In genomic region chr10:25283397-25283796, GRCm38 (mm10) we compare ENCODE assay signal across 20 mouse cellular contexts. TPM values are rescaled to one million over a fixed set of nuclear protein-coding genes. Genes with fewer than 3 reads are reported as not detected.
DNase-seq lines count a peak whose midpoint lies in the region; ATAC-seq and TF ChIP-seq lines count a peak whose summit lies in the region.
"Had no signal": no experiment of that assay in that cellular context is flagged by ENCODE, and none has a peak within 500 bp of the region (broad histone marks: within the 10 kb centered on the region; RNA-seq: fewer than 3 reads in every experiment).

No protein-coding gene starts in this region.

- no peak overlapping the region for H3K9ac ChIP-seq in heart, adult 2 months (ENCODE audit: low read depth, low read length)
- H3K9ac ChIP-seq in heart, embryonic 11.5 days (ENCODE audit: low read depth, low read length), result no peak overlapping the region
- no peak overlapping the region for H3K9ac ChIP-seq in intestine, embryonic 16.5 days (ENCODE audit: low read depth, low read length)
- H3K9ac ChIP-seq in intestine, embryonic 15.5 days, result no peak overlapping the region
- no peak overlapping the region for H3K9ac ChIP-seq in lung, postnatal 0 days (replicated peaks; ENCODE audit: low read depth)
- H3K9ac ChIP-seq: embryonic facial prominence, embryonic 12.5 days; forebrain, embryonic 15.5 days; heart, embryonic 13.5 days; hindbrain, embryonic 15.5 days had no signal

- no peaks in the 10 kb centered on the region for H3K9me3 ChIP-seq in heart, embryonic 11.5 days (replicated peaks; ENCODE audit: control insufficient read depth, low read length)
- no peaks in the 10 kb centered on the region for H3K9me3 ChIP-seq in intestine, embryonic 16.5 days (ENCODE audit: control insufficient read depth, low read length)
- H3K9me3 ChIP-seq in intestine, embryonic 15.5 days, result no peaks in the 10 kb centered on the region
- no peaks in the 10 kb centered on the region for H3K9me3 ChIP-seq in lung, postnatal 0 days (ENCODE audit: low read length)
- H3K9me3 ChIP-seq: embryonic facial prominence, embryonic 12.5 days; forebrain, embryonic 15.5 days; heart, embryonic 13.5 days; hindbrain, embryonic 15.5 days had no signal

- TF ChIP-seq EP300 in heart, adult 2 months (IDR thresholded peaks at IDR 0.05; ENCODE audit: insufficient read depth, low read depth, low read length), result no peak
- TF ChIP-seq EP300 in lung, postnatal 0 days (IDR thresholded peaks at IDR 0.05), result no peak

- no peaks in the 10 kb centered on the region for H3K79me2 ChIP-seq in heart, adult 2 months (replicated peaks; ENCODE audit: control insufficient read depth, insufficient read depth, low read length)

- H3K27ac ChIP-seq in heart, adult 2 months, result peak overlapping the region; percentile 1; the same call in 1 of the 2 replicates
- H3K27ac ChIP-seq in heart, embryonic 11.5 days (ENCODE audit: low read depth, low read length), result no peak overlapping the region
- H3K27ac ChIP-seq in intestine, embryonic 16.5 days (ENCODE audit: low read length), result peak overlapping the region; percentile 41; the same call in 1 of the 2 replicates
- no peak overlapping the region for H3K27ac ChIP-seq in intestine, embryonic 15.5 days
- H3K27ac ChIP-seq in lung, postnatal 0 days (ENCODE audit: low read length), result no peak overlapping the region
- H3K27ac ChIP-seq: embryonic facial prominence, embryonic 12.5 days; forebrain, embryonic 15.5 days; heart, embryonic 13.5 days; hindbrain, embryonic 15.5 days had no signal

- no peak for ATAC-seq in heart, embryonic 11.5 days (replicated peaks; ENCODE audit: insufficient number of reproducible peaks, low FRiP score, low TSS enrichment)
- ATAC-seq in intestine, embryonic 16.5 days, result no peak
- no peak for ATAC-seq in intestine, embryonic 15.5 days
- ATAC-seq in lung, postnatal 0 days, result 0 out of 2 replicates have a peak, but pooled peaks have one; percentile 8
- ATAC-seq: activated CD4-positive, CD25-positive, alpha-beta regulatory T cell, adult 4 months; forebrain, embryonic 15.5 days; Patski had no signal

- no peak for TF ChIP-seq CTCF in heart, adult 2 months (IDR thresholded peaks at IDR 0.05)
- TF ChIP-seq CTCF in lung, postnatal 0 days (IDR thresholded peaks at IDR 0.05), result no peak
- no peak for TF ChIP-seq CTCF in lung, adult 2 months (IDR thresholded peaks at IDR 0.05; ENCODE audit: insufficient read depth, low read length)

- intact Hi-C loops in heart, adult 2 months (cut with DNase I), result no loop called here

- WGBS in heart, adult 2 months, result 61% methylated on average over 7 of the region's 7 CpGs
- WGBS in heart, embryonic 11.5 days (ENCODE audit: insufficient replicate concordance), result 65% methylated on average over 7 of the region's 7 CpGs
- WGBS in intestine, embryonic 16.5 days, result 65% methylated on average over 7 of the region's 7 CpGs
- 57% methylated on average over 7 of the region's 7 CpGs for WGBS in intestine, embryonic 15.5 days
- WGBS in lung, postnatal 0 days, result 67% methylated on average over 7 of the region's 7 CpGs
- 69% methylated on average over 7 of the region's 7 CpGs for WGBS in lung, adult 2 months

- no peak overlapping the region for H3K4me3 ChIP-seq in heart, adult 2 months
- no peak overlapping the region for H3K4me3 ChIP-seq in heart, embryonic 11.5 days (ENCODE audit: low read depth, low read length)
- no peak overlapping the region for H3K4me3 ChIP-seq in intestine, embryonic 16.5 days (ENCODE audit: low read length)
- H3K4me3 ChIP-seq in intestine, embryonic 15.5 days (replicated peaks), result no peak overlapping the region
- H3K4me3 ChIP-seq in lung, postnatal 0 days (ENCODE audit: low read depth, low read length), result no peak overlapping the region
- H3K4me3 ChIP-seq in lung, adult 2 months (replicated peaks; ENCODE audit: extremely low read depth, low read depth, low read length), result no peak overlapping the region
- H3K4me3 ChIP-seq: embryonic facial prominence, embryonic 12.5 days; forebrain, embryonic 15.5 days; heart, embryonic 13.5 days; hindbrain, embryonic 15.5 days had no signal

- H3K36me3 ChIP-seq in heart, adult 2 months (ENCODE audit: control insufficient read depth, insufficient read depth, low read length), result peaks cover 10% of the 10 kb centered on the region
- no peaks in the 10 kb centered on the region for H3K36me3 ChIP-seq in heart, embryonic 11.5 days (ENCODE audit: control insufficient read depth, insufficient read depth, low read length)
- H3K36me3 ChIP-seq in intestine, embryonic 16.5 days (ENCODE audit: control insufficient read depth, insufficient read depth, low read length), result no peaks in the 10 kb centered on the region
- no peaks in the 10 kb centered on the region for H3K36me3 ChIP-seq in intestine, embryonic 15.5 days
- H3K36me3 ChIP-seq in lung, postnatal 0 days (ENCODE audit: insufficient read depth, low read length), result no peaks in the 10 kb centered on the region
- H3K36me3 ChIP-seq: forebrain, embryonic 15.5 days; hindbrain, embryonic 15.5 days had no signal

- H3K27me3 ChIP-seq in heart, adult 2 months (ENCODE audit: control insufficient read depth, insufficient read depth, low read length), result no peaks in the 10 kb centered on the region
- no peaks in the 10 kb centered on the region for H3K27me3 ChIP-seq in heart, embryonic 11.5 days (ENCODE audit: control insufficient read depth, insufficient read depth, low read length)
- no peaks in the 10 kb centered on the region for H3K27me3 ChIP-seq in intestine, embryonic 16.5 days (replicated peaks; ENCODE audit: control insufficient read depth, insufficient read depth, low read length)
- H3K27me3 ChIP-seq in intestine, embryonic 15.5 days (replicated peaks), result no peaks in the 10 kb centered on the region
- H3K27me3 ChIP-seq in lung, postnatal 0 days (replicated peaks; ENCODE audit: insufficient read depth, low read length), result no peaks in the 10 kb centered on the region
- H3K27me3 ChIP-seq: CH12.LX; embryonic facial prominence, embryonic 12.5 days; forebrain, embryonic 15.5 days; heart, embryonic 13.5 days; hindbrain, embryonic 15.5 days; Patski had no signal

- peaks cover 1% of the 10 kb centered on the region; the same call in 1 of the 2 replicates for H3K4me1 ChIP-seq in heart, adult 2 months (ENCODE audit: control insufficient read depth, insufficient read depth, low read length)
- no peaks in the 10 kb centered on the region for H3K4me1 ChIP-seq in heart, embryonic 11.5 days (ENCODE audit: control insufficient read depth, insufficient read depth, low read length)
- H3K4me1 ChIP-seq in intestine, embryonic 16.5 days (ENCODE audit: control insufficient read depth, insufficient read depth, low read length), result no peaks in the 10 kb centered on the region
- H3K4me1 ChIP-seq in intestine, embryonic 15.5 days (replicated peaks), result no peaks in the 10 kb centered on the region
- no peaks in the 10 kb centered on the region for H3K4me1 ChIP-seq in lung, postnatal 0 days (ENCODE audit: insufficient read depth, low read depth, low read length)
- H3K4me1 ChIP-seq in lung, adult 2 months (ENCODE audit: control insufficient read depth, insufficient read depth, low read length), result no peaks in the 10 kb centered on the region
- H3K4me1 ChIP-seq: embryonic facial prominence, embryonic 12.5 days; hindbrain, embryonic 15.5 days had no signal

- no peak for TF ChIP-seq POLR2A in heart, adult 2 months (IDR thresholded peaks at IDR 0.05; ENCODE audit: insufficient read depth, low read depth, low read length)
- TF ChIP-seq POLR2A in lung, adult 2 months (IDR thresholded peaks at IDR 0.05; ENCODE audit: borderline replicate concordance, extremely low read depth, low read depth, low read length), result no peak

- no peak overlapping the region for H3K4me2 ChIP-seq in heart, embryonic 11.5 days
- no peak overlapping the region for H3K4me2 ChIP-seq in intestine, embryonic 16.5 days (ENCODE audit: low read depth, low read length)
- no peak overlapping the region for H3K4me2 ChIP-seq in intestine, embryonic 15.5 days (replicated peaks)
- no peak overlapping the region for H3K4me2 ChIP-seq in lung, postnatal 0 days (replicated peaks; ENCODE audit: low read depth, low read length)
- H3K4me2 ChIP-seq: embryonic facial prominence, embryonic 12.5 days; forebrain, embryonic 15.5 days; heart, embryonic 13.5 days; hindbrain, embryonic 15.5 days had no signal

- DNase-seq in heart, adult 2 months, result peak in 1 of 2 experiments; percentile 34
- DNase-seq in kidney, postnatal 4 days, result peak; percentile 32 to 41
- no peak for DNase-seq in kidney, postnatal 36 days
- peak; percentile 32 for DNase-seq in lung, postnatal 0 days (ENCODE audit: low spot score)
- no peak for DNase-seq in lung, adult 2 months
- DNase-seq: adrenal gland, postnatal 14 days; cerebellum, adult 11-12 months; cerebellum, adult 9-10 months; cerebellum, postnatal 25 days; gastrocnemius, postnatal 36 days had no signal

RNA-seq across cellular contexts. Expression of gene Akap7, which starts 24.3 kb away (rescaled TPM):
- 10 to 100 TPM; 56.2 to 59.1 TPM for total RNA-seq in heart, adult 2 months (2021)
- 17.2 and 31.1 TPM in 2 replicates for polyA plus RNA-seq in heart, adult 2 months (2012; rRNA removed)
- polyA plus RNA-seq in heart, embryonic 11.5 days (2014; fragmentation: Nextera tagmentation; extraction: Ambion mirVana), result 28.5 and 31.7 TPM in 2 replicates
- polyA plus RNA-seq in intestine, embryonic 16.5 days (2015; fragmentation: Nextera tagmentation; extraction: Ambion mirVana), result 27.6 and 32.1 TPM in 2 replicates
- 41.9 and 45.6 TPM in 2 replicates for polyA plus RNA-seq in intestine, embryonic 15.5 days (2015; fragmentation: Nextera tagmentation; extraction: Ambion mirVana)
- polyA plus RNA-seq in lung, postnatal 0 days (2015; fragmentation: Nextera tagmentation; extraction: Ambion mirVana), result 46.3 and 52.1 TPM in 2 replicates
- 5.6 and 12.2 TPM in 2 replicates for polyA plus RNA-seq in lung, adult 2 months (2012; rRNA removed)

Comparison
In these comparisons a context has a peak if more than half of its experiments do, and no peak if none do; other contexts are left out.
1. DNase-seq: peak in kidney, postnatal 4 days (2 of 2) and lung, postnatal 0 days (single experiment); none in kidney, postnatal 36 days (0 of 2) and lung, adult 2 months (single experiment).
2. H3K27ac ChIP-seq: peak in heart, adult 2 months (single experiment) and intestine, embryonic 16.5 days (single experiment); none in heart, embryonic 11.5 days (single experiment), intestine, embryonic 15.5 days (single experiment) and lung, postnatal 0 days (single experiment).